Mouse (Mus musculus) thymus, postnatal 10 days (tissue): ENCODE results near the gene Gm21976.

Source experiments
- DNase-seq, 2 experiments: peaks; one replicate each; pipeline ENCODE4 v3.0.0; 2021; ENCODE audit warnings: low spot score in 2 of 2

Gm21976 gene

DNA sequence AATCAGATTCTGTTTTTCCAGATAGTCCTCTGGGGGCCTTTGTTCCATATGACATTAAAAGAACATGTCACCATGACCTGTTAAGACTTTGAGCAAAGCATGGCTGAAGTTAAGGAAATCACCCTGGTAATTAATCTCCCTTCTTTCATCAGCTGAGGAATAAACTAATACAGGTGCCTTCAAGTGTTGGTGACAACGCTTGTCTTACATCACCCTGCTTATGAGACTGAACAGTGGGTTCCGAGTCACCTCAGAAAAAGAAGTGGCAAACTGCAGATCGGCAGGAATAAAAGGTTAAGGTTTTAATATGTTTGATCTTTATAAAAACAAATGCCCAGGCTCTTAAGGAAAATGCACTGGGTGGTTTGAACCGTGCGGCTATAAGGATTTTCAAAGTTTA, at the start of gene Gm21976:
Gm21976 (plus strand) TSS at position 202 of the 400 bp plus-strand sequence.
- DNase-seq: no peak

DNA sequence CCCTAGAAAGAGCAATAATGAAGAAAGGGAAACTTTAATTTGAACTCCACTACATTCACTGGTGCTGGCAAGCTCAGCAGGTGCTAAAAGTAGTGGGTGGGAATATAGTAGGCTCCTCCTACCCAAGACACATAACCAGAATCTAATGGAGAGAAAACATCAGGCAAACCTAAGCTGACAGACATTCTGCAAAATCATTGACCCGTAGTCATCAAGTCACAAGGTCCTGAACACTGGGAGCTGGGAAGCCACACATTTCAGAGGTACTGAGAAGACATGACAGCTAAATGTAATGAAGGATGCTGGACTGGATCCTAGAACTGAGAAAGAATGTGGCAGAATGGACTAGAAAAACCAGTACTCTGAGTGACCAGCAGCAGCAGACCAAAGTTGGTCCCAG, 49.2 kb upstream of the Gm21976 start:
- no peak for DNase-seq

DNA sequence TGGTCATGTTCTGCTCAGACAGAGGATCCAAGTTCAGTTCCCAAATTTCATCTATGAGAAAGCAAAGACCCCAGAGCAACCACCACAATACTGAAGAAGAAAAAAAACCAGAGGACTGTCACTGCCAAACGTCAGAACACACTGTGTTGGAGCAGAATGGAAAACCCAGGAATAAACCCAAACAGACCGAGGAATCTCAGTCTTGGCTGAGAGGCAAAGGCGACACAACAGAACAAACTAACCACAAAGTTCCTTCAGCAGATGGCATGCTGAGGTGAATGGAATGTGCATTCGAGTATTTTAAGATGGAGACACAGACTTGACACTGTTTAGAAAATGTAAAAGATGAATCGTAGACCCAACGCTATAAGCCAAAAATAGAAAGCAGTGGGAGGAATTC, 44.2 kb upstream of the Gm21976 start:
- DNase-seq: no peak

DNA sequence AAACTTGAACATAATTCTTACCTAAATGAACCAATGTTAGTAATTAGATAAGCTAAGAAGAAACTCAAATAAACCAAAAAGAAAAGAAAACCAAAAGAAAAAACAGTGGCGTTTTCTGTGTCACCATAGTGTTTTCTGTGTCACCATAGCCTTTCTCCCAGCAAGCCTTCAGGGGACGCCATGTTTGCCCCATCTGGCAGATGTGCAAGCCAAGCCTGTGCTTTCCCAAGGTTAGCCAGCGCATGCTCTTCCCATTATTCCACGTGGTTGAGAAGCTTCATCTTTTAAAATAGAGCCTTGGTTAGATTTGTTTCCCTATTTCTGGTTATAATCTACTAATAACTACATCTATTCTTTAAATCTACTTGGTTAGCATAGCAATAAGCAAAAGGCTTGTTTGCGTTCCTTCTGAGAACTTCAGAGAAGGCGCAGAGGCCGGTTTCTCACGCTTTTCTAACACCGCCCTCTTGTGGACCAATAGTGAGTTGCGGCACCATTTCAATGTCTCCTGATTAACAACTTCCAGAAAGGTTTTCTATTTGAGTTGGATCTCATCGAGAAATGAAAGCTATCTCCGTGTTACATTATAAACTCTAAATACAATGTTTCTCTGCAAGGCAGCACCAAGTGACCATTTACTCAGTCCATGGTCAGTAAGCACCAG, 39.6 kb upstream of the Gm21976 start:
- DNase-seq: peak in 1 of 2 experiments; percentile 52

DNA sequence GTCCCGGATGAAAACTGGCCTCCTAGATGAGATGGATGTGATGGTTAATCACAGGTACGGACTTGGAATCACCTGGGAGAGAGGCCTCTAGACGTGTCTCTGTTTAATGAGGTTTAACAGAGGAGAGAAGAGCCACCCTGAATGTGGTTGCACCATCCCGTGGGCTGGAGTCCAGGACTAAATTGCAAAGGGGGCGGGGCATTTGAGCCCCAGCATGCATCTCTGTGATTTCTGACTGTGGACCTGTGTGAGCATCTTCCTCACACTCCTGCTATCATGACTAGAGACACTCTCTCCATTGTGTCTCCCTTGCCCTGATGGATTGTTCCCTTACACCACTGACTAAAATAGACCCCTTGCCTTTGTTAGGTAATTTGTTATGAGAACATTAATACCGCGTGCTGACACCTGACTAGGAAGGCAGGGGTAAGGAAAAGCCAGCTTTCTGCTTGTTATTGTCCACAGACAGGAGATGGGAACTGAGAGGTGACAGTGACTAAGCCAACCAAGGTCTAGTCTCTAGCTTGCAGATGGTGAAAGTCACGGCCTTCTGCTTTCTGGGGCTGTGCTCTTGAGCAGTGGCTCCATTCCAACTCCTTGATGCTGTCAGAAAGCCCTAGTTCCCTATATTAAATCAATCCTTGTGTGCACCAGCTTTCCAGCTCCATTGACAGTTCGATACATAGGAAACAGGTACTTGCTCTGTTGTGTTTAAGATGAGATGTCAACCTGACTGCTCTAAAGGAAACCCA, 38.0 kb upstream of the Gm21976 start:
- DNase-seq: no peak

DNA sequence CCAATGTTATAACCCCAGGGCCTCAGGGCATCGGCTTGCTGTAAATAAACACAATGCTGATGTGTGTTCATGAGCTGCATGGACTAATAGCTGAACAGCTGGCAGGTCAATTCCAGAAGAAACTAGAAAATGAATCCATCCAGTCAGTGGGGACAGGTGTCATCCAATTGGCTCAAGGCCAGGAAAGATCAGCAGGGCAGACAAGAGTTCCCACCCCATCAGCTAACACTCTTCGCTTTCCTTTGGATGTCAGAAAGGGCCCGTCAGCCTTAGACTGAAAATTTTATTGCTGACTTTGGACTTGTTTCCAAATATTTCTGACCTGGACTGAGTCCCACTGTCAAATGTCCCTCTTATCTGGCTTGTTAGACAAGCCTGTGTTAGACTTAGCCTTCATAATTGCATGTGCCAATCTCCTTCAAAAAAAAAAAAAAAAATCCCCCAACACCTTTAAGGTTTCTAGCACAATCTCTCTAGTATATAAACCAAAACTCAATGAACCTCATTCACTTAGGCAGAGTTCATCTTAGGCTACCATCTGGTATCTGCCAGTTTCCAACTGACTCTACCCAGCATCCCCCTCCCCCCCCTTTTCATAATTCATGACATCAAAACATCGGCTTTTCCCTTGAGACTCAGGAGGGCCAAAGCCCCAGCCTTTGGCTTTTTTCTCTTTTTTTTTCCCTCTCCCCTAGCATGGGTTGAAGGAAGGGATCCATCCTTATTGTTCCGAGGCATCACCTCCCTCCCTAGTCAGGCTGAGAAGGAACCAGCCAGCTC, 34.9 kb upstream of the Gm21976 start:
- DNase-seq: no peak

DNA sequence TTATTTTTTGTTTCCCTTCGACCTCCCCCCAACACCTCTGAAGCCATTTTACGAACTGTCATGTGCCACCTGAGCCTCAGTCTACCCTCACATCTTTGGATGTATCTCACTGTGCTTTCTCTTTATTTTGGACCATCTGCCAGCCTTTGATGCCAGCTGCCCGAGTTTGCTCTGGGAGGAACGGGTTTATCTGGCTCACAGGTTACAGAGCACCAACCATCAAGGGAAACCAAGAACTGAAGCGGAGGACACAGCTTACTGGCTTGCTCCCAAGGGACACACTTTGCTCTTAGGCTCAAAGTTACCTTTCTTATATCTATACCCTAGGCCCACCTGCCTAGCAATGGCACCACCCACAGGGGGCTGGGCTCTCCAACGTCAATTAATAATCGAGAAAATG, 34.3 kb upstream of the Gm21976 start:
- DNase-seq: no peak

DNA sequence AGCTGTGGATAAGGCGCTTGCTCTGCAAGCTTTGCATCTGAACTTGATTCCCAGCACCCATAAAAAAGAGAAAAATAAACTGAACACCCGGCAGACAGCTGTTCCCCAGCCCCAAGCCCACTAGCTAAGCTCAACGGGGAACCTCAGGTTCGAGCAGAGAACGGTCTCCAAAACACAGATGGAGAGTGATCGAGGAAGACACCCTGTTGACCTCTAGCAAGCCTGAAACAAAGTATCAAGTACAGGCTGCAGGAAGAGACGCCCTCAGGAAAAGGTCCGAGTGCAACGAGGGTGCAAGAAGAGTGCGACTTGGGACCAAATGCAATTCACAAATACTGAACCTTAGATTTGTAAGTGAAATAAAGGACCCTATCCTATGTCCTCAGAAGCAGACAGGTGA, 30.1 kb upstream of the Gm21976 start:
- DNase-seq: no peak

DNA sequence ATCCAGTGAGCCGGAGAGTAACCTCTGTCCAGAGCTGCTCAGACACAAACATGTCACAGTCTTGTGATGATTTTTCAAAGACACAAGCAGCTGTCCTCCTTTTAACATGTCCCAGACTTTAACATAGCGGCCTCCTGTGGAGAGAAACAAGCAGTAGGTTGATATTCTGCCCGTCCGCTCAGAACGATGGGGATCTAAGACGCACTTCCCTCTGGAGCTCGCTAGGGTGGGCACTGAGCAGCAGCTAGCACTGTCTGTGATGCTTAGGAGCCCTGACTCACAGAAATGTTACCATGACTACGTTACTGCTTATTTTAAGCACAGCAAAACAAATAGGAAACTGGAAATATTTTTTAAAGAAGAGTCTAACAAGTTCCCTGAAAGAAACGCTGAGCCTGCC, 24.8 kb upstream of the Gm21976 start:
- DNase-seq: no peak

DNA sequence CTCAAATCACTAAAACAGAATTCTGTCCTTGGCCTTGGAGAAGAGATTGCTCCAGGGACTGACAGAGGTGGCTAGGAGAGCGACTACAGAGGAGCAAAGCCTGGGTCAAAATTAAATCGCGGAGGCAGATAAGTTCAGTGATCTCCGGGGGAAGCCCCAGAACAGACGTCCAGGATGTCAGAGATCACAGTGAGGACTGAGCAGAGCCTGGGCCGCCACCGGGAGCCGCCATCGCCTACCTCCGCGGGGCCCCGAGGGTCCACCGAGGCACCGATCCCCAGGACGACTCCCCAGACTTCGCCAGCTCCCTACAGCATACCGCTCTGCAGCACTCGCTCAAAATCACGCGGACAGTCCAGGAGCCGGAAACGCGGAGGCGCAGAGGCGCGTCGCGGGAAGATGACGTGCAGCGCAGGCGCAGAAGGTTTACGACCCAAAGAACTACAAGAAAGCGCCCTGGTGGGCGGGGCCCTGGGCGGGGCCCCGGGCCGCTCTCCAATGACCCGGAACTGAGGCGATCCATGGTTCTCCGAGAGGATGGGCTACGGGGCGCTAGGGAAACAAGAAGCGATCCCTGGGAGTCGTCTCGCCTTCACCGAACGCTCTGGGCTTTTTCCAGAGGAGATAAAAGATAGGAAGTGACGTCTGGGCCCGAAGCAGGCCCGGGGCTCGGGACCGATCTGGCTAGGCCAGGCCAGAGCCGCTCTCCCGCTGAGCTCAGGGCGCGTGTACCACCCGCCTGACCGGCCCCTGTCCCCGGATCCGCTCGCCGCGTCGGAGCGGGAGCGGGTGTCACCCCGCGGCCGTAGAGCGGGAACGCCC, 16.8 kb upstream of the Gm21976 start, which contains the start of the genes Utp15 and Ankra2:
Utp15 (minus strand) TSS at position 406 of the 822 bp plus-strand sequence.
Ankra2 (plus strand) TSS at position 439 of the 822 bp plus-strand sequence.
- DNase-seq: peak; percentile 91 to 97

DNA sequence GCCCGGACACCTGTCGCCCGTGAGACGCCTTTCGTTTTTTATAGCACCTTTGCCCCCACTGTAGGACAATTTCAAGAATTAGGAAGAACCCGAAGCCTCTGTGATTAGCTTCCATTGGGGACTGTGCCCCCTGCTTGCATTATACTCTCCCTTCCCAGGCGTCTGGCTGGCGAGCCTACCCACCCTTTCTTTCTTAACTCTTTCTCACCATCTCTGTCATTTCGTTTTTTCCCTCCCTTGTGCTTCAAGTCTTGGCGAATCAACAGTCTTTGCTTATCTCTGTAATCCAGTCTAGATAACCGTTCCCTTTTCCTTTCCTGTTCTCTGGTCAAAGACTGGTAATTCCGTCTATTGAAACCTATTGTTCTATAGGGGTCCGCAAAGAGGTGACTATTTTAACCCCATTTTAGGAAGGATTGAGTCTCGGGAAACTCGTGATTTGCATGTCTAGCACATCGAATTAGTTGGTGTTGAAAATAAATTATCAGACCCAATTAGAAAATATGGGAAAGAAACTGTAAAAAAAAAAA, 16.2 kb upstream of the Gm21976 start:
- DNase-seq: no peak

DNA sequence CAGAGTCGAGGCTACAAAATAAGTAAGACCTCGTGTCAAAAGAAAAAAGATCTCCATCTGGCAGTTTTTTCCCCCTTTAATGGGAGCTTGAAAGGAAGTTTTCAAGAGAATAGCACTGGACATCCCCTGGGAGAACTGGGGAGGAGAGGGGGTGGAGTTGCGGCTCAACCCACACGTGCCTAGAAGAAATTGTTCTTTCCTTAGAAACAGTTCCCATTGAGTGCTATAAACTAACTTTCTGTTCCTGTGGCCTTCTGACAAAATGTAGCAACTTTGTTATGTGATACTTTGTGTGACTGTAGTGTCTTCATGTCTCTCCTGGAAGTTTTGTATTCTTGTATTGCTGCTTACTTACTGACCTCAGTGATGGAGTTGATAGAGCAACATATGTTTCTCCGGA, 15.6 kb upstream of the Gm21976 start:
- DNase-seq: no peak

DNA sequence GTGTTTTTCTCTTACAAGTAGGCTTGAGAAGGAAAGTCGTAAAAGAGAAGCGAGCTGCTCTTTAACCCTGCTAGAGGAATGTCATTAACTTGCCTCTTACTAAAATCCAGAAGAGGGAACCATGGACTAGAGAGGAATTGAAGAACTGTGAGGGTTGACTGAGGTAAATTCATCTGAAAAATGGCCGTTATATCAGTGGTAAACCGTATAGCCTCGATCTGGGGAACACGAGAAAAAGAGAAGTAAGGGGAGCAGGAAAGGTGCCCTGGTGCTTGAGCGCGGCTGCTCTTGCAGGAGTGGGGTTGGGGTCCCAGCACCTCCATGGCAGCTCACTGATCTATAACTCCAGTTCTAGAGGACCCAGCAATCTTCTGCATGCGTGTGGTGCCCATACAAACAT, 5.7 kb upstream of the Gm21976 start:
- no peak for DNase-seq

DNA sequence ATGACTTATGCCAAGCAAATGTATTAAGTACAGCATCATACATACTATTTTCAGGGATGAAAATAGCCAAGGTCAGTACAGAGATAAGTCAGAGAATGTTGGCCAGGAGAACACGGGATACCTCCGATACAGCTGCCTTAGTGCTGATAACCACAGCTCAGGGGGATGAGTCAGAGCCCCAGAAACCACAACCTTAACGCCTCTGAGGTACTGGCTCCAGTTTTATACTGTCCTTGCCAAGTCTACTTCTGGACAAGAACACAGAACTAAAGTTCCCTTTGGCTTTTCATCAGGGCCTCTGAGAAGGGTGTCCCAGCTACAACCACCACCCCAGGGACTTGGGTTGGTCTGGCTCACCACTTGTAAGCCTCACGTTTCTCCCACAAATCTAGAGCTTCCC, 4.0 kb upstream of the Gm21976 start:
- no peak for DNase-seq

DNA sequence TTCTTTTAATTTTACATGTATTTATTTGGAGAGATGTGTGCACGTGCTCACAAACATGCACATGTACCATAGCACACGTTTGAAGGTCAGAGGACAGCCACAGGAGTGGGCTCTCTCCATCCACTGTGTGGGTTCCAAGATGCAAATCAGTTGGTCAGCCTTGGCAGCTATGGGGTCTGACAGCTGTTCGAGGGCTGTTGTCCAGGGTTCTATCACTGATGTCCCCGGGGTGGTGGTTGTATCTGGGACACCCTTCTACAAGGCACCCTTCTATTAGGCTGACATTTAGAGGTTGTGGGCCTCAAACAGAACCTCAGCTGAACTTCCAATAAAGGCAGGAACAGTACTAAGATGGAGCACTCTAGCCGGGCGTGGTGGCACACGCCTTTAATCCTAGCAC, 3.4 kb upstream of the Gm21976 start:
- DNase-seq: no peak

DNA sequence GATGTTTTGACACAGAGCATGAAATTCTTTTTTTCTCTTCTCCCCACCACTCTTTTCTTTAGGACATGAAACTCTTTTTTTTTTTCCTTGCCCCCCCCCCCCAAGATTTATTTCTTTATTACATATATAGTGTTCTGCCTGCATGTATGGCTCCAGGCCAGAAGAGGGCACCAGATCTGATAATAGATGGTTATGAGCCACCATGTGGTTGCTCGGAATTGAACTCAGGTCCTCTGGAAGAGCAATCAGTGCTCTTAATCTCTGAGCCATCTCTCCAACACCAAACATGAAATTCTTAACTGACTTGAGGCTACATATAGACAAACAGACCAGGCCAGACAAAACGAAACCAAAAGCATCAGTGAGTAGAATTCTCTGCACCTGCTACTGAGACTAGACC, 2.2 kb upstream of the Gm21976 start:
- no peak for DNase-seq

DNA sequence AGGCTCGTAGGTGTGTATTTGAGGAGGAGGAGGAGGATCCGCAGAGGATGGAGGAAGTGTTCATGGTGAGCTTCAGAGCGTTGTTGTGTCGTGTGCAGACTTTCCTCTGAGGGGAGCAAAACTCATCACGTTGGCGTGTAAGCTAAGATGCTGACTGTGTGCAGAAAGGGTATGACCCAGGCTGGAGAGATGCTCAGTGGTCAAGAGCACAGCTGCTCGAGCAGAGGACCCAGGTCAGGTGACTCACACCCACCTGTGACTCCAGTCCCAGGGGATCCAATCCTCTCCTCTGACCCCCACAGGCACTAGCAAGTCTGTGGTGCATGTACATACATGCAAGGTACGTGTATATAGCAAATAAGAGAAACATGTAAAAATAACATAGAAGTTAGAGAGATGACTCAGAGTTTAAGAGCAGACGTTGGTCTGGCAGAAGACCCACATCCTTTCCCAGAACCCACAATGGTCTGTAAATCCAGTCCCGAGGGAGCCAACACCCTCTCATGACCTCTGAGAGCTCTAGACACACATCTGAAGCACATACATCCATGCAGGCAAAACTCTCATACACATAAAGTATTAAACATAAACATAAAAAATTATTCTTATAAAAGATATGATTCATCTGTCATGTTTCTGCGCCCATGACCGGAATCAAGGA, 1.4 kb downstream of the Gm21976 start:
- no peak for DNase-seq

DNA sequence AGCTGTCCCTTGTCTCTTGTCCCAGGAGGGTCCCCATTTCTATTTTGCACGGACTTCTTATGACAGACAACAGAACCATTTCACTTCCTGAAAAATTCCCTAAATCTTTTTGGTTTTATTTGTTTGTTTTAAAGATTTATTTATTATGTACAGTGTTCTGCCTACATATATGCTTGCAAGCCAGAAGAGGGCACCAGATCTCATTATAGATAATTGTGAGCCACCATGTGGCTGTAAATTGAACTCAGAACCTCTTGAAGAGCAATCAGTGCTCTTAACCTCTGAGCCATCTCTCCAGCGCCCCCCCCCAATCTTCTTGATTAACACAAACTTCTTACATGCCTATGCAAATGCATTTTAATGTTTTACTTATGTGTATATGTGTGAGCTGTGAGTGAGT, 11.0 kb downstream of the Gm21976 start:
- no peak for DNase-seq

DNA sequence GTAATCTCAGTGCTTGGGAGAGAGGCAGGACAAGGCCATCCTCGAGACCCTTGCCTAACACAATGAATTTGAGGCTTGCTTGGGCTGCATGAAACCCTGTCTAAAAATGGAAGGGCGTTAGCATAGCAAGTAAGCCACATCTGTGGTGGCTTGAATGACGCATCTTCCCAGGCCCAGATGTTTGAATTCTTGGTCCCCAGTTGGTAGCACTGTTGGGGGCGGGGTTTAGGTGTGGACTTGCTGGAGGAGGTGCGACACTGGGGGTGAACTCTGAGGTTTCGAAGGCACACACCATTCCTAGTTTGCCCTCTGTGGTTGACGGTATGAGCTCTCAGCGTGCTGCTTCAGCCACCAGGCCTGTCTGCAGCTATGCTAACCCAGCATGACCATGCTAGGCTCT, 12.0 kb downstream of the Gm21976 start:
- DNase-seq: no peak

DNA sequence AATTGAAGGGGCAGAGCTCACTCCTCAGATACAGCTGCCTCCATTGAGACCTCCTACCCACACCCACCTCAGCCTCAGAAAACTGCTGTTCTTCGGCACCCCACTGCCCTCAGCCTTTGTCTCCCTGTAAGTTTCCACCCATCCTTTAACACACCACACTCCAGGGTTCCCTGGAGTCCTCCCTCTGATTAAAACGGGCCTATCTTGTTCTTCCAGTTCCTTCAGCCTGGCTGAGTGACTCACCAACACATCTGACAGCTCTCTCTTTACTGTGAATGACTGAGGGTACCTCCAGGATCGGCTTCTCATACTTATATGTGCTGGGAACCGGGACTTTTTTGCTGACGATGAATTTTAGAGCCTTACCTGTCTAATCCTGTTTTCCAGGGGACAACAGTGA, 16.4 kb downstream of the Gm21976 start:
- DNase-seq: no peak

DNA sequence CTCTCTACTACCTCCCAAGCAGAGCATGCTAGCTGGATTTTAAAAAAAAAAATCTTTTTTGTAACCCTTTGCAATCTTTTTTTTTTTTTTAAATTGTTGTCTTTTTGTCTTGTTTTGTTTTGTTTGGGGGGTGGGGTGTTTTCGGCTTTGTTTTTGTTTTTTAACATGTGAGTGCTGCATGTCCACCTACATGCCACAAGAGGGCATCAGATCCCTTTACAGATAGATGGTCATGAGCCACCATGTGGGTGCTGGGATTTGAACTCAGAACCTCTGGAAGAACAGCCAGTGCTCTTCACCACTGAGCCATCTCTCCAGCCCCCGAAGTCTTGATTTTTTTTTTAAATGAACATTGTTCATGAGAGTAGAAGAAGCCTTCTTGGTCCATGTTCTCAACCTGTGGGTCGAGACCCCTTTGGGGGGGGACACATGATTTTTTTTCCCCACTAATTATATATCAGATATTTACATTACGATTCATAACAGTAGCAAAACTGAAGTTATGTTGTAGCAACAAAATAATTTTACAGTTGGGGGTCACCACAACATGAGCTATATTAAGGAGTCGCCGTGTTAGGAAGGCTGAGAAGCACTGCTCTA, 18.3 kb downstream of the Gm21976 start:
- no peak for DNase-seq
